Mouse (Mus musculus) neural tube, embryonic 13.5 days (tissue): ENCODE measurements around the gene Polr3a. TPM values are rescaled to one million over a fixed set of nuclear protein-coding genes. Genes with fewer than 3 reads are reported as not detected.
"Not testable (repeated sequence)": the region's sequence is repeated elsewhere in the genome, so short reads cannot be mapped to it uniquely, and the experiment has no call there.

Experiments used
- ATAC-seq: fragments of 200-750 bp; cut with Nextera tagmentation; 2 replicates; pipeline ENCODE4 v1.8.0; 2017; ENCODE audit warnings: low read depth, mild to moderate bottlenecking, moderate TSS enrichment, moderate library complexity
- H3K27ac ChIP-seq: fragments of 300-500 bp; sonication (generic); replicated peaks from 2 replicates; pipeline ENCODE4 v1.5.1; 2015; ENCODE audit warnings: moderate library complexity, mild to moderate bottlenecking, inconsistent platforms
- H3K27me3 ChIP-seq: fragments of 300-500 bp; sonication (generic); 2 replicates; pipeline ENCODE4 v1.6.1; 2015; ENCODE audit warnings: mild to moderate bottlenecking, inconsistent platforms
- H3K36me3 ChIP-seq: fragments of 300-500 bp; sonication (generic); 2 replicates; pipeline ENCODE4 v1.6.1; 2015; ENCODE audit warnings: mild to moderate bottlenecking, inconsistent platforms
- H3K4me1 ChIP-seq: fragments of 300-500 bp; sonication (generic); replicated peaks from 2 replicates; pipeline ENCODE4 v1.6.1; 2015; ENCODE audit warnings: inconsistent platforms
- H3K4me2 ChIP-seq: fragments of 300-500 bp; sonication (generic); 2 replicates; pipeline ENCODE4 v1.6.1; 2015; ENCODE audit warnings: inconsistent platforms, mild to moderate bottlenecking, moderate library complexity
- H3K4me3 ChIP-seq: fragments of 300-500 bp; sonication (generic); 2 replicates; pipeline ENCODE4 v1.5.1; 2015; ENCODE audit warnings: mild to moderate bottlenecking, inconsistent platforms
- H3K9ac ChIP-seq: fragments of 300-500 bp; sonication (generic); 2 replicates; pipeline ENCODE4 v1.6.1; 2015; ENCODE audit warnings: moderate library complexity, mild to moderate bottlenecking, inconsistent platforms
- H3K9me3 ChIP-seq: fragments of 300-500 bp; sonication (generic); 2 replicates; pipeline ENCODE4 v1.6.1; 2016; ENCODE audit warnings: inconsistent platforms
- WGBS: fragments of 180-500 bp; shearing (Covaris S2); methylation state at CpG from one replicate; pipeline ENCODE4 v1.1.7; 2015; 5-methylcytosine and 5-hydroxymethylcytosine counted together
- polyA plus RNA-seq: library from polyadenylated mRNA; unstranded; fragments of >200 nt; fragmentation: Nextera tagmentation; extraction: Ambion mirVana; gene quantifications from 2 replicates; pipeline ENCODE4 v1.2.1, GENCODE M21; 2015

Polr3a gene
- polyA plus RNA-seq, 1 experiment from 2014 or later = 18.3 TPM

- ATAC-seq = peak; percentile 94
- H3K4me2 ChIP-seq = peak overlapping the region; percentile 79
- peaks cover 45% of the 10 kb centered on the region for H3K4me1 ChIP-seq
- H3K36me3 ChIP-seq = peaks cover 37% of the 10 kb centered on the region
- peak overlapping the region; percentile 97 for H3K9ac ChIP-seq
- under 1% methylated on average over 64 of the region's 64 CpGs for WGBS
- peak overlapping the region; percentile 89 for H3K4me3 ChIP-seq
- H3K27ac ChIP-seq = peak overlapping the region; percentile 87
- H3K9me3 ChIP-seq = no peaks in the 10 kb centered on the region
- H3K27me3 ChIP-seq = no peaks in the 10 kb centered on the region
Observed at GRCm38 (mm10) chr14:24490468-24491265, 3.8 kb upstream of the Polr3a start.

- H3K4me3 ChIP-seq, H3K9ac ChIP-seq, H3K27me3 ChIP-seq, H3K9me3 ChIP-seq, H3K4me2 ChIP-seq, H3K27ac ChIP-seq, ATAC-seq: not testable (repeated sequence)
- peaks cover 28% of the 10 kb centered on the region for H3K36me3 ChIP-seq
- peaks cover 50% of the 10 kb centered on the region for H3K4me1 ChIP-seq
- WGBS = 91% methylated on average over 7 of the region's 7 CpGs
Observed at GRCm38 (mm10) chr14:24489772-24490171, 2.9 kb upstream of the Polr3a start.

GRCm38 (mm10) chr14:24486241-24486767, 554 bp downstream of the Polr3a start:
- WGBS = 8% methylated on average over 13 of the region's 13 CpGs
- Histone ChIP-seq H3K4me2 (peak overlapping the region; percentile 79), H3K27me3 (no peaks in the 10 kb centered on the region), H3K4me3 (peak overlapping the region; percentile 83), H3K4me1 (peaks cover 15% of the 10 kb centered on the region), H3K9ac (peak overlapping the region; percentile 88), H3K27ac (no peak overlapping the region), H3K9me3 (no peaks in the 10 kb centered on the region), H3K36me3 (peaks cover 31% of the 10 kb centered on the region)
- ATAC-seq = peak; percentile 25

- H3K9me3 ChIP-seq = no peaks in the 10 kb centered on the region
- H3K27ac ChIP-seq = no peak overlapping the region
- H3K4me3 ChIP-seq = no peak overlapping the region
- 95% methylated on average over 6 of the region's 6 CpGs for whole genome bisulfite sequencing
- H3K27me3 ChIP-seq = no peaks in the 10 kb centered on the region
- no peaks in the 10 kb centered on the region for H3K4me1 ChIP-seq
- peaks cover 100% of the 10 kb centered on the region for H3K36me3 ChIP-seq
- ATAC-seq = no peak
- no peak overlapping the region for H3K4me2 ChIP-seq
- no peak overlapping the region for H3K9ac ChIP-seq
Observed at GRCm38 (mm10) chr14:24468806-24469205, 18.1 kb downstream of the Polr3a start.

- Histone ChIP-seq H3K27me3 (no peaks in the 10 kb centered on the region), H3K4me2 (no peak overlapping the region), H3K4me3 (no peak overlapping the region), H3K9ac (no peak overlapping the region), H3K27ac (no peak overlapping the region), H3K4me1 (no peaks in the 10 kb centered on the region), H3K36me3 (peaks cover 98% of the 10 kb centered on the region), H3K9me3 (no peaks in the 10 kb centered on the region)
- no peak for ATAC-seq
- 91% methylated on average over 3 of the region's 3 CpGs for WGBS
Observed at GRCm38 (mm10) chr14:24458191-24458590, 28.7 kb downstream of the Polr3a start.

GRCm38 (mm10) chr14:24443529-24443928, 43.3 kb downstream of the Polr3a start:
- H3K27ac ChIP-seq, ATAC-seq, H3K4me3 ChIP-seq, H3K4me2 ChIP-seq, H3K27me3 ChIP-seq, H3K4me1 ChIP-seq, H3K9ac ChIP-seq, H3K9me3 ChIP-seq: not testable (repeated sequence)
- H3K36me3 ChIP-seq = peaks cover 25% of the 10 kb centered on the region
- WGBS = 91% methylated on average over 4 of the region's 4 CpGs

Other genes starting within 250 kb of the Polr3a start
- gene Dlg5, start 241.1 kb downstream of the Polr3a start, polyA plus RNA-seq = 19.1 and 20.0 TPM in 2 replicates
- not detected in 2 replicates for gene E330034G19Rik, start 193.8 kb downstream of the Polr3a start, polyA plus RNA-seq
- 669 and 687 TPM in 2 replicates for gene Rps24, start 67 bp upstream of the Polr3a start, polyA plus RNA-seq